Mouse (Mus musculus) liver, adult 2 months (tissue): Measurements from ENCODE around the gene Pcif1.

Experiments used
- CTCF ChIP-seq: fragments of 200-500 bp; IDR thresholded peaks from 2 replicates; pipeline ENCODE4 v1.5.1; 2011; ENCODE audit warnings: low read depth, low read length, control low read depth
- POLR2A ChIP-seq: fragments of 200-500 bp; IDR thresholded peaks from 2 replicates; pipeline ENCODE4 v1.6.1; 2011; ENCODE audit warnings: low read length, control low read depth; ENCODE audit not compliant: insufficient read depth; ENCODE audit errors: extremely low read depth

DNA sequence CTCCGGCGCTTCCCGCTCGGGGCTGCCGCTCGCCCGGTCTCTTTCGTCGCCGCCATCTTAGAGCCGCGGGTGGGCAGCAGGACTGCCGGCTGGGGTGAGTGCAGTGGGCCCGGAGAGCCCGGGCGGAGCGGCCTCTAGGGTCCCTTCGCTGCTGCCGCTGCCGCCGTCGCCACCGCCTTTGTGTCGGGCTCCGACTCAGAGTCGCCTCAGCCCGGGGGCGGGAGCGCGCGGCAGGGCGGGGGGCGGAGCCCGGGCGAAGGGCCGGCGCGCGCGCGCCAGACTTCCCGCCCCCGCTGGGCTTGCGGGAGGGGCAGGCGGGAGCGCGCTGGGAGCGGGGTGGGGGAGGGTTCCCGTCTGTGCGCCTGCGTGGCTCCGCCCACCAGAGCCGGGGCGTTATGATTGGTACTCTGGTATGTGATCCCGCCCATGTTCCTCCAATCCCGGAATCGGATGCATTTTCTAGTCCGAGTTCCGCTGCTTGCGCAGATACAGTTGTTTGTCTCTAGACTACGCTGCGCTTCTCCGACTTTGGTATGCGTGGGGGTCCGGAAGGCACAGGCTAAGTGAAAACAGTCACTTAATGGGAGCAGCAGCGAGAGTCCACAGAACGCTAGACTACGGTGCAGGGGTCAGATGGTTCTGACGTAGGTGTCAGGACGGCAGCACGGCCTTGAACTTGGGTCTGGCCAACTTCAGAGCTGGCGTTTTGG, 619 bp downstream of the Pcif1 start:
- TF ChIP-seq CTCF (no peak), POLR2A (peak; percentile 95)
